Mouse (Mus musculus): ENCODE measurements around the gene Ncln.

DNA sequence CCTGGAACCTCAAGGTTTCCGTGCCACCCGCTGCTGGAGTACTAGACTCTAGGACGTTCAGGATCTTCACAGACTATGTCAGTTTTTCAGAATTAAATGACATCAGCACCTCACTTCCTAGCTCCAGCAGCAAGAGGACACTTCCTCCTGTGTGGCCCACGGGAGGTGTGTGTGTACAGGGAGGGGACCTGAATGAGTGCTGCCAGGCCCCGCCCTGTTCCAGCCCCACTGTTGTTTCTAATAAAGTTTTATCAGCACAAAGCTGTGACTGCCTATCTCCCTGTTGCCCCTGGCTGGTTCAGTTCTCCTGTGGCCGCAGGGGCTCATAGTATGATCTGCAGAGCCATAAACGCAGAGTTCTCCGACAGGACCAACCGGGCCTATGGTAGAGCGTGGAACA, 21.7 kb downstream of the Ncln start:
- TF ChIP-seq CTCF (IDR thresholded peaks at IDR 0.05; ENCODE audit: extremely low read depth, insufficient read depth, insufficient read length, insufficient replicate concordance) (no peak), POLR2A (IDR thresholded peaks at IDR 0.05; ENCODE audit: low read depth, low read length) (no peak)

Data from spleen, adult 2 months (tissue).